Mouse (Mus musculus): ENCODE results near the gene Kcnn3.

Gene Kcnn3

GRCm38 (mm10) chr3:89613526-89614523 is 93.9 kb downstream of the Kcnn3 start:
- DNase-seq (ENCODE audit: low spot score in 2 of 2) = no peak

DNA sequence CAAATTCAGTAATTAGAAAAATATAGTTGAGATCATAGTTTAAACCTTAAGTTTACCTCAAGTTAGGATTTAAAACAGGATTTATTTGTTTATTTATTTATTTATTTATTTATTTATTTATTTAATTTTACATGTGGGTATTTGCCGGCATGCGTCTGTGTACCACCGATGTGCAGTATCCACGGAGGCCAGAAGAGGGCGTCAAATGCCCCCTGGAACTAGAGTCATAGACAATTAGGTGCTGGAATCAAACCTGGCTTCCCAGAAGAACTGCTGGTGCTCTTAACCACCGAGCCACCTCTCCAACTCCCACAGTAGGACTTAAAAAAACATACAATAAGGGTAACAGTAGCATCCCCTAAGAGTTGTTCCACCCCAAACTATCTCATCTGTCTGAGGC is 96.9 kb downstream of the Kcnn3 start:
- no peak for DNase-seq (ENCODE audit: low spot score in 2 of 2)

- no peak for DNase-seq (ENCODE audit: low spot score in 2 of 2)
These were observed 97.4 kb downstream of the Kcnn3 start for GRCm38 (mm10) chr3:89617360-89617759.

DNA sequence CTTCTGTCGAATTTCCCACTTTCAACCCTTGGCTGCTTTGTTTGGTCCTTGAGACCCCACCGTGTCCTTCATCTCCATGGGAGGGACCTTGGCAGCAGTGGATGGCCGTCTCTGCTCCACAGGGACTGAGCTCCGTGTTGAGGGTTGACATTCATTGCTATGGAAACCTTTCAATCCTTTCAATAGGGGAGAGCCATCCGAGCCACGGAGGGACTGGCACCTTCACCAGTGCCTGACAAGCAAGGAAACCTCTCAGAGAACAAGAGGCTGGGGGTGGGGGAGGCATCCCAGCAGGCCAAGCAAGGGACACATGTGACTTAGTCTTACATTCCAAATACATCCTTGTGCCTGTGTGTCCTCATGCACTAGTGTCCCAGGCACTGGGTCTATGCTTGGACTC is 102.9 kb downstream of the Kcnn3 start:
- no peak for DNase-seq (ENCODE audit: low spot score in 2 of 2)

DNA sequence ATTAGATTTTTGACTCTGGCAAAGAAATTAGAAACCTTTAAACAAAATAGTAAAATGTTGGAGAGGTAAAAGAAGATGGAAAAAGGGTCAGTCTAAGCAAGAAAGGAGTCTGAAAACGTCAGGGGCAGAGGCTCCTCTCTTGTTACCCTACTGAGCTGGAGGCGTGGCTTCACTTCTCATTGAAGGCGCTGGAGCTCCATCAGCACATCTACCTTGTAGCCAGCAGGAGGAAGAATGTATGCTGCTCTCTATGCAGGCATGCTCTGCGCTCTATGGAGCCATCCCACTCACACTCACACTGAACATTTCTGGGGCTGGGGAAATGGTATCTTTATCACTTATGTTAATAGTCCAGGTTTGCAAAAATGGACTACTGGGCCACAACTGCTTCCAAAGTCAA is 103.6 kb downstream of the Kcnn3 start:
- no peak for DNase-seq (ENCODE audit: low spot score in 2 of 2)

DNA sequence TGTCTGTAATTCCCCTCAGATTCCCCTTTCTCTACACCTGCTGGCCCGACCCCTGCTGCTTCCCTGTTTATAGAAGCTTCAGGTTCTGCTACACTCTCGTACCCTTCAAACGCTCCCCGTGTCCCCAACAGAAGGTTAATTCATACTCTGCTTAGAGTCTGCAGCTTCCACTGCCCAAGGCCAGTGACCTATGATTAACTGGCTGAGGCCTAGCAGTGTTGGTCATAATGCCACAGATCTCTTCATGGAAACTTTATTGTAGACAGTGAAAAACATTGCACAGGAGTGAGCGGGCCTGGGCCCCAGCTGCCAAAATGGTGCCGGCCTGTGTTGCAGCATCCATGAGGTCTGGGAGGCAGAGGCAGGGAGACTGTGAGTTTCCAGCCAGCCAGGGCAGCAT is 104.0 kb downstream of the Kcnn3 start:
- DNase-seq (ENCODE audit: low spot score in 2 of 2) = no peak

DNA sequence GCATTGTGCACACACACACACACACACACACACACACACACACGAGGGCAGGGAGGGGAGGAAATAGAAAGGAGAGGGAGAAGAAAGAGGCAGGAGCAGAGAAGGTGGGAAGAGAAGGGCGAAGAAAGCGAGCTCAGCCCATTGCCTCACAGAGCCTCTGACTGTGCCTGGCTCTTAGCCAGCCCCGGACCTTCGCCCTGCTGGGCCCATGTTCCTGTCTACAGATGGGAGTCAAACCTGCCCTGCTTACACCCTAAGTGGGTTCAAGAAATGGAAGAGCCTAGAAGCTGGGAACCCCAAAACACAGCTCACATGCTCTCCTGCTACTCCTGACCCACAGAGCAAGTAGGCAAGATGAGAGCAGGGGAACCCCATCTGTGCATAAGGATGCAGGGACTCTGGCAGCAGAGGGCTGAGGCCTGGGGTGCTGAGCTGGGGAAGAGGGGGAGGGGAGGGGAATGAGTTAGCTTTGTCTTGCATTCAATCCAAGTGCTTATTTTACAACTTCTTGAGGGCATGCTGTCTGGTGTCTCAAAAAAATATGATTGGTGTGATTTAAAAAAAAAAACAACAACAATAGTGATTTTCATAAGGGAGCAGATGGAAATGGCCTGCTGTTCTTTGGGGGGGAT is 105.0 kb downstream of the Kcnn3 start:
- DNase-seq (ENCODE audit: low spot score in 2 of 2) = no peak

DNA sequence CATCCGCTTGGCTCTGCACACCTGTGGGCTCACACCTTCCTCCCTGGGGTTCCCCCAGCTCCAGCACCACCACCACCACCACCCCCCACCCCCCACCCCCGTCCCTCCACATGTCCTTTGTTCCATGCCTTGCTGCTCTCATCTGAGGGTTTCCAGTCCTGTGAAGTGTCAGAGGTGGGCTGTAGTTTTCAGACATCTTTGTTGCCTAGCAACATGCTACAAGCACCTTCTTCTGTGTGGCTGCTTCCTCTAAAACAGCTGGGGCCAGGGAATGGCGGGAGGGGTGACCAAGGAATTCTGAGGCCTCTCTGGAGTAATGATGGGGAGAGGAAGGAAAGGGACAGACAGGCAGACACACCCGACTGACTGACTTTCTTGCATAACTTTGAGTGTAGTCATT is 106.6 kb downstream of the Kcnn3 start:
- DNase-seq (ENCODE audit: low spot score in 2 of 2) = no peak

DNA sequence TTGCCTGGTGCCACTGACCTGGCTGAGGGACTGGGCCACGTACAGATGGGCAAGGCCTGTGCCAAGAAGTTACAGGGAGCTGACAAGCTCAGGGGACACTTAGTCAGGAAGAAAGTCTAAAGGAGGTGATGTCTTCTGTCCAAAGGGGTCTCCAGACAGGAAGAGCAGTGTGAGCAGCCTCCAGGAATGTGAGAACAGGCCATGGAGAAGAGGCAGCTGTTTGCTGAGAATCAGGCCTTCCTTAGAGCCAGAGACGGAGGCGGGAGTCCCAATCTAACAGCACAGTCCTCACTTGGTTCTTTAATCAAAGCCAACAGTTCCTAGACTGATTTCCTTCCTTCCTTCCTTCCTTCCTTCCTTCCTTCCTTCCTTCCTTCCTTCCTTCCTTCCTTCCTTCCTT is 109.8 kb downstream of the Kcnn3 start:
- no peak for DNase-seq (ENCODE audit: low spot score in 2 of 2)

DNA sequence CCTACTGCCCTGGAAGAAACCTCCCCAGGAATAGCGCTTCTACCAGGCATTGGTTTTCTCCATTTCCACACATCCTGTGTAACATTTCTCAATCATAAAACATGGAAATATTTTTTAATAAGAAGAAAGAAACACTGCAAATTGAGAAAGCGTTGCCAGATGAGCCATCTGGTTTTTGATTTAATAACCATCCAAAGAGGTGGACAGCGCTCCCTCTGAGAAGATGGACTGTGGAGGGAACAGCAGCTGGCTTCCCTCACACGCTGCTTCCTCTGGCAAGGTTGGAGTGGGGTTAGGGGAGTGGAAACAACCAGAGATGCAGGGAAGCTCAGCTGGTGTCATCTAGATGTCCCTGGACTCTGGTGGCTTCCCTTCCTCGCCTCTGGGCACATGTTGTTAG is 111.8 kb downstream of the Kcnn3 start:
- no peak for DNase-seq (ENCODE audit: low spot score in 2 of 2)

DNA sequence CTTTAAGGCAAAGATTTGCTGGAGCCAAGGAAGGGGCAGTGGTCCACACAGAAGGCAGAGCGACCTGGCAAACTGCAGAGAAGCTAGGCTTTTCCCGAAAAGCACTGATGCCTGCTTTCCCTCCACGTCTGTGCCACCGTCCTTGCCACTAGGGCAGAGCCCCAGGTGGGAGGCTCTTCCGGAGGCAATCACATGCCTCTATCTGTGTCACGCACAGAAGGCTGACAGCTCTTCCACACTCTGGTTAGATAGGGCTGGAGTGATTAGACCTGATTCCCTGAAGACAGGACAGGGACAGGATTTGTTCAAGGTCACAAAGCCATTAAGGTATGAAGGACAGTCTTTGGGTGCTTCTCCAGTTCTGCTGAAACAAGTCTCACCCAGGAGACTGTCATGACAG is 113.6 kb downstream of the Kcnn3 start:
- no peak for DNase-seq (ENCODE audit: low spot score in 2 of 2)

DNA sequence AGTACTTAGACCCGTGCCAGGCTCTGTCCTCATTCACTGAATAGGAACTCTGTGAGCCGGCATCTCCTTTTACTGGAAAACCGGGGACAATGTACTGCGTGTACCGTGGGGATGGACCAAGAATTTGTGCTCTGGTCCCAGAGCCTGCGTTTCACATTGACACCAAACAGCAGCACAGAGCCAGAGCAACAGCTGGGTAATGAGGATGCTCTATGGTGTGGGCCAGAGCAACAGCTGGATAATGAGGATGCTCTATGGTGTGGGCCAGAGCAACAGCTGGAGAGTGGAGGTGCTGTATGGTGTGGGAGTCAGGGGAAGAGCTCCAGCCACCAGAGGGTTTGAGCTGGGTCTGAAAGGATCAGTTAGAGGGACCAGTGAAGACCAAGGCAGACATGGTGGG is 114.0 kb downstream of the Kcnn3 start:
- DNase-seq (ENCODE audit: low spot score in 2 of 2) = no peak

DNA sequence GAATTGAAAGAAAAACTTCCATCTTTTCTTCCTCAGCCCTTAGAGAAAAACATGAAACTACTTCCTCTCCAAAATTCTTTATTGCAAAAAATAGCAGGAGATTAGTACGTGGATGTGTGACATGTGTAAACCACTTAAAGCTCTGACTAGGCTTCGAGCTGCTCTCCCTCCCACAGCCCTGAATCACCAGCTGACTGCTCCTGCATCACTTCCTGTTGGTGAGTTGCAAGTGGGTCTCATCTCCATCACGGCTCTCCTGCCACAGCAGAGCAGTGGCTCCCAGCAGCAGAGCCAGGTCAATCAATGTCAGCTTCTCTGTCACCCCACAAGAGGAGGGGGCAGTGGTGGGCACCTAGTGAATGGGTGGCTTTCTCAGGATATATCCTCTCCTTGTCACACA is 120.8 kb downstream of the Kcnn3 start:
- DNase-seq (ENCODE audit: low spot score in 2 of 2) = no peak

- no peak for DNase-seq (ENCODE audit: low spot score in 2 of 2)
These were observed 123.4 kb downstream of the Kcnn3 start for GRCm38 (mm10) chr3:89643391-89643790.

GRCm38 (mm10) chr3:89646813-89647255 is 126.9 kb downstream of the Kcnn3 start:
- DNase-seq (ENCODE audit: low spot score in 2 of 2) = no peak

DNA sequence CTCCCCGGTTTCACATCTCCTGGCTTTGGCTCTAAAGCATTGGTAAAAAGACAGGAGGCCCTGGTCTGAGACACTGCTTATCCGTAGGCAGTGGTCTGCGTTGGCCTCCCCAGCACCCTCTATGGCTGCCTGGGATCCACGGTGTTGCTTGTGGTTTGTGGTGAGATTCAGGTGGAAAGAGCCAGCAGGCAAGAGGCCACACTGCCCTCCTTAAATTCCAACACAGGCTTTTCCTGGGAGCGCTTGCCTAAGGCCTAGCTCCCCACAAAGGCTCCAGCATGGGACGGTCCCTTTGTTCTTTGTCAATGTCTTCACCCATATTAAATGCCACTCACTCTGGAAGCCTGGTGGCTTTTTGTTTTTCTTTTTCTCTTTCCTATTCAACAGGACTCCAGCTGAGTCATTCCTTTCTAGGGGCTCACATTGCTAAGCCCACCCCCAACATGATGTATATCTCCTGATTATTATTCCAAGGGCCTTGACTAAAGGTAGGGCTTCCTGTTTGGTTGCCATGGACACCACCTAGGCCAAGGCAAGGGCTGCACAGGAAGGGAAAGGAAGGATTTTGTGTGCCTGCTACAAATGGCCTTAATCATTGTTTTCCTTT is 127.4 kb downstream of the Kcnn3 start:
- DNase-seq (ENCODE audit: low spot score in 2 of 2) = no peak

DNA sequence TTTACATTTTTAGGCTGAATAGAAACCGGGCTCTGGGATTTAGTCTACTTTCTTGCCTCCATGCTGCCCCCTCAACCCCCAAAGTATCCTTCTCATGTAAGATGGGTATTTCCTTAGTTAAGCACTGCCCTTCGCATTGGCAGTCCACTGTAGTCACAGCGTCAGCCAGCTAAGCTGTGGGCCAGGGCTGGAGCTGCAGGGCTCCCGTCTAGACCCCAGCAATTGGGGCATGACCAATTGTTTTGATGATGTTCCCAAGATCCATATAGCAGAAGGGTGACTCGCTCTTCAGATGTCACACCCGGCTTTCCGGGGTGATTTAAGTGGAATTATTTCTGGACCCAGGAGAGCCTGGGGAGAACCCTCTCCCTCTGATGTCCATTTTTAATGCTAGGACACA is 129.9 kb downstream of the Kcnn3 start:
- no peak for DNase-seq (ENCODE audit: low spot score in 2 of 2)

- DNase-seq (ENCODE audit: low spot score in 2 of 2) = no peak
These were observed 133.4 kb downstream of the Kcnn3 start for GRCm38 (mm10) chr3:89653231-89653954.

- DNase-seq (ENCODE audit: low spot score in 2 of 2) = no peak
These were observed 137.1 kb downstream of the Kcnn3 start for GRCm38 (mm10) chr3:89657092-89657491.

DNA sequence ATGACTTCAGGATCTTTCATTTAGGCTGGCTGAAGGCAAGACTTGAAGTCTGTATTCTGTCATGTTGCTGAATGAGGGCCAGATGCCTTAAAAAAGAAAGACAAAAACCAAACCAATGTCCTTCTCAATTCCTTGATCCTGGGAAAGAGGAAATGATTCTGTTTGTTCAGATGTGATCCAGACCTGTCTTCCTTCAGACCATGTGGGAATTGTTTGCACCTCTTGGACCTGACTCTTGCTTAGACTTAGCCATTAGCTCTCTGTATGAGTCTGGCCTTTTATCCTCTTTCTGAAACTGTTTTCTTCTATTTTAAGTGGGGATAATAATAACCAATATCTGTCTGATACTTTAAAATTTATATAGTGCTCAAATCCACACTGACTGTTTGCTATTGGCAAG is 138.5 kb downstream of the Kcnn3 start:
- DNase-seq (ENCODE audit: low spot score in 2 of 2) = no peak

DNA sequence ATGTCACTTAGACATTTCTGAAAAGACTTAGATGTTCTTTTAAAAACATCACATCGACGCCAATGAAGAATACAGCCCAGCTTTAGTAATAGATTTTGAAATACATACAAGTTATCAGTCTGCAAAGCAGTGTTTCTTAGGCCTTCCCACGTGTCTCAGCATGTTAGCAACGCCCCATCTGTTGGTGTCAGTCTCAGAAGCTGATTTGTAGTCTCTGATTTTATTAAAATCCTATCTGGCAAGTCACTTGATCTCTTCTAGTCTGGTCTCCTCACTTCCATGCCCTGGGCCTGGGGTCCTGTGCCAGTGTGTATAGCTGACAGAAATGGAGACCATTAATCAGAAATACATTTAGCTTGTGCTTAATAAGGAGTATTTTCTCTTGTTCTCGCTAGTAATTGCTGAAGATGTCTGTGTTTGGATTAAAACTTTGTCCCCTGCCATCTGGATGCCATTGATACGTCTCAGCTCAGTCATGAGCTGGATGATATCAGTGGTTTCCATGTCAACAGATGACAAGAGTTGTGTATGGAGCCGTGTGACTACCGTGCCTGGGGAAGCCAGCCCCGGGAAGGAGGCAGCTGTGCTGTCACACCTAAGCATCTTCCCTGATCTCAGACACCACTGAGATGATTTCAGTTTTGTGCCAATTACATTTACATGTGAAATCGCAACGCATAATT is 140.1 kb downstream of the Kcnn3 start:
- no peak for DNase-seq (ENCODE audit: low spot score in 2 of 2)

All from natural killer cell, adult 2 months (primary cell).